Mouse (Mus musculus): ENCODE results near the gene Krtap19-3. TPM values are rescaled to one million over a fixed set of nuclear protein-coding genes. Genes with fewer than 3 reads are reported as not detected.

Krtap19-3 gene
- polyA plus RNA-seq, 1 experiment = not detected

- Histone ChIP-seq H3K79me2 (ENCODE audit: control insufficient read depth, insufficient read depth) (no peaks in the 10 kb centered on the region), H3K4me2 (ENCODE audit: low read depth) (no peak within 1 kb of the TSS), H3K4me3 (no peak within 1 kb of the TSS), H3ac (ENCODE audit: control insufficient read depth, insufficient read length) (no peak within 1 kb of the TSS), H3K36me3 (ENCODE audit: control insufficient read depth, insufficient read depth) (no peaks in the 10 kb centered on the region), H3K27me3 (ENCODE audit: control insufficient read depth, insufficient read depth, insufficient read length) (no peaks in the 10 kb centered on the region)
- TF ChIP-seq CEBPB (IDR thresholded peaks at IDR 0.05; ENCODE audit: insufficient read depth, poor library complexity, severe bottlenecking) (no peak), SRF (IDR thresholded peaks at IDR 0.05; ENCODE audit: control insufficient read depth, insufficient read length, low read depth) (no peak), POLR2AphosphoS2 (IDR thresholded peaks at IDR 0.05; ENCODE audit: insufficient read length, low read depth) (no peak), POLR2A (IDR thresholded peaks at IDR 0.05; ENCODE audit: insufficient read length, low read depth) (no peak)
Measured at GRCm38 (mm10) chr16:88869311-88869710, 8.5 kb downstream of the Krtap19-3 start, which contains the start of gene Krtap19-1. TSS of gene Krtap19-1 (minus strand) at chr16:88869411.

- H3K4me3 ChIP-seq = no peak overlapping the region
- H3K79me2 ChIP-seq (ENCODE audit: control insufficient read depth, insufficient read depth) = no peaks in the 10 kb centered on the region
- H3ac ChIP-seq (ENCODE audit: control insufficient read depth, insufficient read length) = no peak overlapping the region
- H3K36me3 ChIP-seq (ENCODE audit: control insufficient read depth, insufficient read depth) = no peaks in the 10 kb centered on the region
- H3K27me3 ChIP-seq (ENCODE audit: control insufficient read depth, insufficient read depth, insufficient read length) = no peaks in the 10 kb centered on the region
- no peak overlapping the region for H3K4me2 ChIP-seq (ENCODE audit: low read depth)
- TF ChIP-seq E2F4 (IDR thresholded peaks at IDR 0.05; ENCODE audit: insufficient read depth) (no peak), SRF (IDR thresholded peaks at IDR 0.05; ENCODE audit: control insufficient read depth, insufficient read length, low read depth) (no peak), POLR2AphosphoS2 (IDR thresholded peaks at IDR 0.05; ENCODE audit: insufficient read length, low read depth) (no peak), POLR2A (IDR thresholded peaks at IDR 0.05; ENCODE audit: insufficient read length, low read depth) (no peak), TCF3 (IDR thresholded peaks at IDR 0.05; ENCODE audit: insufficient read length, low read depth) (no peak), USF1 (IDR thresholded peaks at IDR 0.05; ENCODE audit: low read depth) (no peak), MAX (IDR thresholded peaks at IDR 0.05; ENCODE audit: low read depth) (no peak), MYOD1 (IDR thresholded peaks at IDR 0.05; ENCODE audit: control insufficient read depth in 1 of 3, insufficient read length in 2 of 3, low read depth in 2 of 3) (no peak), MYOG (IDR thresholded peaks at IDR 0.05; ENCODE audit: control insufficient read depth in 1 of 3, insufficient read depth in 1 of 3, insufficient read length in 2 of 3, low read depth in 2 of 3) (no peak), CEBPB (IDR thresholded peaks at IDR 0.05; ENCODE audit: insufficient read depth, poor library complexity, severe bottlenecking) (no peak), TCF12 (IDR thresholded peaks at IDR 0.05; ENCODE audit: insufficient read depth, poor library complexity, severe bottlenecking) (no peak)
Measured at GRCm38 (mm10) chr16:88864887-88865407, 12.9 kb downstream of the Krtap19-3 start.

- Histone ChIP-seq H3K27me3 (ENCODE audit: control insufficient read depth, insufficient read depth, insufficient read length) (no peaks in the 10 kb centered on the region), H3K36me3 (ENCODE audit: control insufficient read depth, insufficient read depth) (no peaks in the 10 kb centered on the region), H3K79me2 (ENCODE audit: control insufficient read depth, insufficient read depth) (no peaks in the 10 kb centered on the region), H3K4me3 (no peak overlapping the region), H3ac (ENCODE audit: control insufficient read depth, insufficient read length) (no peak overlapping the region), H3K4me2 (ENCODE audit: low read depth) (no peak overlapping the region)
- TF ChIP-seq POLR2A (IDR thresholded peaks at IDR 0.05; ENCODE audit: insufficient read length, low read depth) = no peak
- no peak for TF ChIP-seq TCF12 (IDR thresholded peaks at IDR 0.05; ENCODE audit: insufficient read depth, poor library complexity, severe bottlenecking)
- TF ChIP-seq MAX (IDR thresholded peaks at IDR 0.05; ENCODE audit: low read depth) = no peak
- no peak for TF ChIP-seq MYOD1 (IDR thresholded peaks at IDR 0.05; ENCODE audit: control insufficient read depth in 1 of 3, insufficient read length in 2 of 3, low read depth in 2 of 3)
- TF ChIP-seq USF1 (IDR thresholded peaks at IDR 0.05; ENCODE audit: low read depth) = no peak
- no peak for TF ChIP-seq REST (IDR thresholded peaks at IDR 0.05; ENCODE audit: insufficient read depth, insufficient read length)
- TF ChIP-seq TCF3 (IDR thresholded peaks at IDR 0.05; ENCODE audit: insufficient read length, low read depth) = no peak
- TF ChIP-seq POLR2AphosphoS2 (IDR thresholded peaks at IDR 0.05; ENCODE audit: insufficient read length, low read depth) = no peak
- no peak for TF ChIP-seq E2F4 (IDR thresholded peaks at IDR 0.05; ENCODE audit: insufficient read depth)
- no peak for TF ChIP-seq SRF (IDR thresholded peaks at IDR 0.05; ENCODE audit: control insufficient read depth, insufficient read length, low read depth)
- TF ChIP-seq MYOG (IDR thresholded peaks at IDR 0.05; ENCODE audit: control insufficient read depth in 1 of 3, insufficient read depth in 1 of 3, insufficient read length in 2 of 3, low read depth in 2 of 3) = no peak
- no peak for TF ChIP-seq CEBPB (IDR thresholded peaks at IDR 0.05; ENCODE audit: insufficient read depth, poor library complexity, severe bottlenecking)
Measured at GRCm38 (mm10) chr16:88851450-88851849, 26.4 kb downstream of the Krtap19-3 start.

- H3K4me3 ChIP-seq = no peak overlapping the region
- H3K4me2 ChIP-seq (ENCODE audit: low read depth) = no peak overlapping the region
- H3K36me3 ChIP-seq (ENCODE audit: control insufficient read depth, insufficient read depth) = no peaks in the 10 kb centered on the region
- H3ac ChIP-seq (ENCODE audit: control insufficient read depth, insufficient read length) = no peak overlapping the region
- no peaks in the 10 kb centered on the region for H3K27me3 ChIP-seq (ENCODE audit: control insufficient read depth, insufficient read depth, insufficient read length)
- no peaks in the 10 kb centered on the region for H3K79me2 ChIP-seq (ENCODE audit: control insufficient read depth, insufficient read depth)
- no peak for TF ChIP-seq MYOD1 (IDR thresholded peaks at IDR 0.05; ENCODE audit: control insufficient read depth in 1 of 3, insufficient read length in 2 of 3, low read depth in 2 of 3)
- TF ChIP-seq TCF12 (IDR thresholded peaks at IDR 0.05; ENCODE audit: insufficient read depth, poor library complexity, severe bottlenecking) = no peak
- no peak for TF ChIP-seq CEBPB (IDR thresholded peaks at IDR 0.05; ENCODE audit: insufficient read depth, poor library complexity, severe bottlenecking)
- TF ChIP-seq MAX (IDR thresholded peaks at IDR 0.05; ENCODE audit: low read depth) = no peak
Measured at GRCm38 (mm10) chr16:88848558-88848957, 29.3 kb downstream of the Krtap19-3 start.

DNA sequence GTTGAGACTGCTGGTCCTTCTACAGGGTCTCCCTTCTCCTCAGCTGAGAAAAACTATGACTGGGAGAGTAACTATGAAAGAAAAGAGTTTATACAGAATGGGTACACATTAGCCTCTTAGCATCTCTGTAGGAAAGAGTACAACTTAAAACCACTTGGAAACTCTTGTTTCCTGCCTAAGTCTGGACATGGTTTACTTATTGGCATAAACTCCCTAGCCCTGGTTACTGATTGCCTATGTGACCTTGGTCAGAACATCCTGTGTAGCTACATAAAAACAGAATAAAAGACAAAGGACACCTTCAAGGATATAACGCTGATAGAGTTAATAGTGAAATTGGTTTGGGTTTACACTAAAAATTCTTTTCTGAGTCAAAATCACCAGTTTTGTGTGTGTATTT, 30.5 kb downstream of the Krtap19-3 start:
- TF ChIP-seq SRF (IDR thresholded peaks at IDR 0.05; ENCODE audit: control insufficient read depth, insufficient read length, low read depth) (no peak), POLR2A (IDR thresholded peaks at IDR 0.05; ENCODE audit: insufficient read length, low read depth) (no peak), TCF3 (IDR thresholded peaks at IDR 0.05; ENCODE audit: insufficient read length, low read depth) (no peak), USF1 (IDR thresholded peaks at IDR 0.05; ENCODE audit: low read depth) (no peak), MYOD1 (IDR thresholded peaks at IDR 0.05; ENCODE audit: control insufficient read depth in 1 of 3, insufficient read length in 2 of 3, low read depth in 2 of 3) (no peak), POLR2AphosphoS2 (IDR thresholded peaks at IDR 0.05; ENCODE audit: insufficient read length, low read depth) (no peak), TCF12 (IDR thresholded peaks at IDR 0.05; ENCODE audit: insufficient read depth, poor library complexity, severe bottlenecking) (no peak), MAX (IDR thresholded peaks at IDR 0.05; ENCODE audit: low read depth) (no peak)
- Histone ChIP-seq H3K36me3 (ENCODE audit: control insufficient read depth, insufficient read depth) (no peaks in the 10 kb centered on the region), H3ac (ENCODE audit: control insufficient read depth, insufficient read length) (no peak overlapping the region), H3K79me2 (ENCODE audit: control insufficient read depth, insufficient read depth) (no peaks in the 10 kb centered on the region), H3K4me3 (no peak overlapping the region), H3K27me3 (ENCODE audit: control insufficient read depth, insufficient read depth, insufficient read length) (no peaks in the 10 kb centered on the region), H3K4me2 (ENCODE audit: low read depth) (no peak overlapping the region)

Other genes starting within 250 kb of the Krtap19-3 start
- gene Krtap26-1, start 230.2 kb downstream of the Krtap19-3 start, polyA plus RNA-seq (2012; fragmentation: generic; extraction: Trizol) = not detected
- gene Krtap27-1, start 206.4 kb downstream of the Krtap19-3 start, polyA plus RNA-seq (2012; fragmentation: generic; extraction: Trizol) = not detected
- not detected for gene 2310061N02Rik, start 170.1 kb downstream of the Krtap19-3 start, polyA plus RNA-seq (2012; fragmentation: generic; extraction: Trizol)
- gene Krtap13-1, start 149.2 kb downstream of the Krtap19-3 start, polyA plus RNA-seq (2012; fragmentation: generic; extraction: Trizol) = not detected
- gene Krtap13, start 126.4 kb downstream of the Krtap19-3 start, polyA plus RNA-seq (2012; fragmentation: generic; extraction: Trizol) = not detected
- gene 2310034C09Rik, start 119.2 kb downstream of the Krtap19-3 start, polyA plus RNA-seq (2012; fragmentation: generic; extraction: Trizol) = not detected
- gene 2310057N15Rik, start 103.8 kb downstream of the Krtap19-3 start, polyA plus RNA-seq (2012; fragmentation: generic; extraction: Trizol) = not detected
- gene Gm5965, start 100.1 kb downstream of the Krtap19-3 start, polyA plus RNA-seq (2012; fragmentation: generic; extraction: Trizol) = not detected
- not detected for gene Gm20741, start 65.8 kb downstream of the Krtap19-3 start, polyA plus RNA-seq (2012; fragmentation: generic; extraction: Trizol)
- not detected for gene Krtap15, start 57.8 kb downstream of the Krtap19-3 start, polyA plus RNA-seq (2012; fragmentation: generic; extraction: Trizol)
- gene Krtap14, start 51.9 kb downstream of the Krtap19-3 start, polyA plus RNA-seq (2012; fragmentation: generic; extraction: Trizol) = not detected
- not detected for gene Krtap19-1, start 8.6 kb downstream of the Krtap19-3 start, polyA plus RNA-seq (2012; fragmentation: generic; extraction: Trizol)
- gene Krtap19-2, start 3.8 kb downstream of the Krtap19-3 start, polyA plus RNA-seq (2012; fragmentation: generic; extraction: Trizol) = not detected
- not detected for gene Krtap19-4, start 7.1 kb upstream of the Krtap19-3 start, polyA plus RNA-seq (2012; fragmentation: generic; extraction: Trizol)
- gene Krtap19-5, start 18.4 kb upstream of the Krtap19-3 start, polyA plus RNA-seq (2012; fragmentation: generic; extraction: Trizol) = not detected
- gene Krtap19-9b, start 54.2 kb upstream of the Krtap19-3 start, polyA plus RNA-seq (2012; fragmentation: generic; extraction: Trizol) = not detected
- not detected for gene Krtap16-3, start 84.8 kb upstream of the Krtap19-3 start, polyA plus RNA-seq (2012; fragmentation: generic; extraction: Trizol)
- not detected for gene Krtap22-2, start 132.7 kb upstream of the Krtap19-3 start, polyA plus RNA-seq (2012; fragmentation: generic; extraction: Trizol)
- gene Gm10229, start 137.2 kb upstream of the Krtap19-3 start, polyA plus RNA-seq (2012; fragmentation: generic; extraction: Trizol) = not detected
- not detected for gene Krtap6-1, start 153.7 kb upstream of the Krtap19-3 start, polyA plus RNA-seq (2012; fragmentation: generic; extraction: Trizol)
- gene Gm10228, start 163.4 kb upstream of the Krtap19-3 start, polyA plus RNA-seq (2012; fragmentation: generic; extraction: Trizol) = not detected
- not detected for gene Krtap6-5, start 169.8 kb upstream of the Krtap19-3 start, polyA plus RNA-seq (2012; fragmentation: generic; extraction: Trizol)
- gene 1110025L11Rik, start 186.0 kb upstream of the Krtap19-3 start, polyA plus RNA-seq (2012; fragmentation: generic; extraction: Trizol) = not detected
- not detected for gene Krtap6-3, start 206.0 kb upstream of the Krtap19-3 start, polyA plus RNA-seq (2012; fragmentation: generic; extraction: Trizol)

All from myocyte (in vitro differentiated cells).